In the genomic region with DNA sequence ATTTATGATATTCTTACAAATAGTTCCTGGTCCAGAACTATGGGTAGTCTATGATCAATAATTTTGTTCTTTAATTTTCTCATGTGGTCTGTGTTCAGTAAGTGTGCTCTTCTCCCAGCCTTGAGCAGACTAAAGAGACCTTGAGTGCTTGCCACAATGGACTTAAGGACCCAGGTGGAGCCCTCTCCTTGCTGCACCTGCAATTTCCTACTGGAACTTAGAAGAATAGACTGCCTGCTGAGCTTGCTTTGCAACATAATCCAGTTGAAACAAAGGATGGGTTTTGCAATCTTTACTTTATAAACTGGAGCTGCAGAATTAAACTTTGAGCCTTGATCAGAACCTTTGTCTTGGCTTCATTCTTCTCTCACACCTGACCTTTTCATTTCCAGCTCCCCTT, we compare ENCODE assay signal across 27 mouse cellular contexts.
"Had no signal": no experiment of that assay in that cellular context is flagged by ENCODE, and none has a peak within 500 bp of the region (broad histone marks: within the 10 kb centered on the region; RNA-seq: fewer than 3 reads in every experiment).

No protein-coding gene starts in this region.

- H3K36me3 ChIP-seq: heart, embryonic 13.5 days; heart, embryonic 15.5 days; hindbrain, embryonic 13.5 days; hindbrain, embryonic 15.5 days; intestine, embryonic 15.5 days; limb, embryonic 10.5 days; limb, embryonic 12.5 days; liver, embryonic 13.5 days; liver, embryonic 15.5 days had no signal

- DNase-seq: gastrocnemius, adult 2 months; gastrocnemius, postnatal 10 days; gastrocnemius, postnatal 25 days; heart, adult 2 months; heart, postnatal 14 days; heart, postnatal 36 days; kidney, adult 18-20 months; kidney, adult 8-10 months; kidney, postnatal 10 days; kidney, postnatal 25 days; kidney, postnatal 4 days; liver; liver, embryonic 13.5 days had no signal

- H3K4me3 ChIP-seq: gastrocnemius, adult 2 months; heart, adult 2 months; heart, embryonic 13.5 days; heart, embryonic 15.5 days; hindbrain, embryonic 13.5 days; hindbrain, embryonic 15.5 days; intestine, embryonic 15.5 days; layer of hippocampus, adult 2 months; left cerebral cortex, adult 2 months; limb, embryonic 10.5 days; limb, embryonic 12.5 days; liver, embryonic 13.5 days; liver, embryonic 15.5 days had no signal

- ATAC-seq: hindbrain, postnatal 0 days; intestine, embryonic 15.5 days; intestine, postnatal 0 days had no signal

- H3K27ac ChIP-seq: gastrocnemius, adult 2 months; heart, adult 2 months; heart, embryonic 13.5 days; heart, embryonic 15.5 days; hindbrain, embryonic 13.5 days; hindbrain, embryonic 15.5 days; hindbrain, postnatal 0 days; intestine, embryonic 15.5 days; layer of hippocampus, adult 2 months; left cerebral cortex, adult 2 months; limb, embryonic 10.5 days; limb, embryonic 12.5 days; liver, embryonic 13.5 days; liver, embryonic 15.5 days had no signal

- H3K9ac ChIP-seq: heart, embryonic 13.5 days; heart, embryonic 15.5 days; hindbrain, embryonic 13.5 days; hindbrain, embryonic 15.5 days; intestine, embryonic 15.5 days; limb, embryonic 12.5 days; liver, embryonic 13.5 days; liver, embryonic 15.5 days had no signal

- H3K4me1 ChIP-seq: heart, embryonic 13.5 days; heart, embryonic 15.5 days; hindbrain, embryonic 13.5 days; hindbrain, embryonic 15.5 days; intestine, embryonic 15.5 days; limb, embryonic 10.5 days; limb, embryonic 12.5 days; liver, embryonic 13.5 days; liver, embryonic 15.5 days had no signal

- H3K4me2 ChIP-seq: heart, embryonic 11.5 days; heart, embryonic 13.5 days; heart, embryonic 15.5 days; hindbrain, embryonic 13.5 days; hindbrain, embryonic 15.5 days; intestine, embryonic 15.5 days; limb, embryonic 12.5 days; liver, embryonic 11.5 days; liver, embryonic 13.5 days; liver, embryonic 15.5 days had no signal

- H3K9me3 ChIP-seq: heart, embryonic 13.5 days; heart, embryonic 15.5 days; hindbrain, embryonic 13.5 days; hindbrain, embryonic 15.5 days; intestine, embryonic 15.5 days; limb, embryonic 10.5 days; limb, embryonic 12.5 days; liver, embryonic 13.5 days; liver, embryonic 15.5 days had no signal

- H3K27me3 ChIP-seq: heart, embryonic 13.5 days; heart, embryonic 15.5 days; hindbrain, embryonic 13.5 days; hindbrain, embryonic 15.5 days; intestine, embryonic 15.5 days; limb, embryonic 12.5 days; liver, embryonic 13.5 days; liver, embryonic 15.5 days had no signal
